Mouse (Mus musculus): ENCODE results near the gene Cacna1d. TPM values are rescaled to one million over a fixed set of nuclear protein-coding genes. Genes with fewer than 3 reads are reported as not detected.

The Cacna1d gene
- polyA plus RNA-seq, 1 experiment from 2014 or later = 0.89 TPM

- no peak overlapping the region for H3K27ac ChIP-seq (ENCODE audit: low read depth, low read length)
- H3K9me3 ChIP-seq (ENCODE audit: control insufficient read depth, low read length) = no peaks in the 10 kb centered on the region
- no peak for ATAC-seq (ENCODE audit: low FRiP score)
- WGBS = 83% methylated on average over 4 of the region's 4 CpGs
- H3K4me1 ChIP-seq (ENCODE audit: control insufficient read depth, insufficient read depth, low read length) = no peaks in the 10 kb centered on the region
- H3K27me3 ChIP-seq (ENCODE audit: control insufficient read depth, insufficient read depth, low read length) = no peaks in the 10 kb centered on the region
- H3K36me3 ChIP-seq (ENCODE audit: control insufficient read depth, insufficient read depth, low read length) = no peaks in the 10 kb centered on the region
- no peak overlapping the region for H3K9ac ChIP-seq (ENCODE audit: low read length)
- no peak for DNase-seq (ENCODE audit: low spot score, missing footprints)
- H3K4me3 ChIP-seq (ENCODE audit: low read depth, low read length) = no peak overlapping the region
- H3K4me2 ChIP-seq = no peak overlapping the region
These were observed 243.6 kb downstream of the Cacna1d start for GRCm38 (mm10) chr14:30247606-30248005.

- Histone ChIP-seq H3K36me3 (ENCODE audit: control insufficient read depth, insufficient read depth, low read length) (no peaks in the 10 kb centered on the region), H3K27ac (ENCODE audit: low read depth, low read length) (no peak overlapping the region), H3K4me1 (ENCODE audit: control insufficient read depth, insufficient read depth, low read length) (no peaks in the 10 kb centered on the region), H3K4me2 (no peak overlapping the region), H3K4me3 (ENCODE audit: low read depth, low read length) (no peak overlapping the region), H3K27me3 (ENCODE audit: control insufficient read depth, insufficient read depth, low read length) (no peaks in the 10 kb centered on the region), H3K9ac (ENCODE audit: low read length) (no peak overlapping the region), H3K9me3 (ENCODE audit: control insufficient read depth, low read length) (no peaks in the 10 kb centered on the region)
- WGBS = 91% methylated on average over 5 of the region's 5 CpGs
- no peak for ATAC-seq (ENCODE audit: low FRiP score)
- DNase-seq (ENCODE audit: low spot score, missing footprints) = no peak
These were observed 246.5 kb downstream of the Cacna1d start for GRCm38 (mm10) chr14:30244776-30245175.

- no peak overlapping the region for H3K4me3 ChIP-seq (ENCODE audit: low read depth, low read length)
- 94% methylated on average over 3 of the region's 3 CpGs for WGBS
- no peaks in the 10 kb centered on the region for H3K27me3 ChIP-seq (ENCODE audit: control insufficient read depth, insufficient read depth, low read length)
These were observed 248.4 kb downstream of the Cacna1d start for GRCm38 (mm10) chr14:30242818-30243205.

GRCm38 (mm10) chr14:30242166-30242817 is 249.0 kb downstream of the Cacna1d start:
- WGBS = 90% methylated on average over 13 of the region's 13 CpGs
- Histone ChIP-seq H3K4me3 (ENCODE audit: low read depth, low read length) (no peak overlapping the region), H3K9ac (ENCODE audit: low read length) (no peak overlapping the region), H3K4me1 (ENCODE audit: control insufficient read depth, insufficient read depth, low read length) (no peaks in the 10 kb centered on the region), H3K9me3 (ENCODE audit: control insufficient read depth, low read length) (no peaks in the 10 kb centered on the region), H3K36me3 (ENCODE audit: control insufficient read depth, insufficient read depth, low read length) (no peaks in the 10 kb centered on the region), H3K27ac (ENCODE audit: low read depth, low read length) (no peak overlapping the region), H3K4me2 (no peak overlapping the region), H3K27me3 (ENCODE audit: control insufficient read depth, insufficient read depth, low read length) (no peaks in the 10 kb centered on the region)
- DNase-seq (ENCODE audit: low spot score, missing footprints) (no peak), ATAC-seq (ENCODE audit: low FRiP score) (no peak)

More at GRCm38 (mm10) chr14:30242818-30243205, 248.4 kb downstream of the Cacna1d start:
- DNase-seq (ENCODE audit: low spot score, missing footprints) = no peak
- H3K36me3 ChIP-seq (ENCODE audit: control insufficient read depth, insufficient read depth, low read length) = no peaks in the 10 kb centered on the region
- no peak overlapping the region for H3K4me2 ChIP-seq
- no peaks in the 10 kb centered on the region for H3K9me3 ChIP-seq (ENCODE audit: control insufficient read depth, low read length)
- no peak overlapping the region for H3K9ac ChIP-seq (ENCODE audit: low read length)
- H3K27ac ChIP-seq (ENCODE audit: low read depth, low read length) = no peak overlapping the region
- no peak for ATAC-seq (ENCODE audit: low FRiP score)
- no peaks in the 10 kb centered on the region for H3K4me1 ChIP-seq (ENCODE audit: control insufficient read depth, insufficient read depth, low read length)

GRCm38 (mm10) chr14:30240916-30241515 is 250.2 kb downstream of the Cacna1d start:
- Histone ChIP-seq H3K9me3 (ENCODE audit: control insufficient read depth, low read length) (no peaks in the 10 kb centered on the region), H3K4me3 (ENCODE audit: low read depth, low read length) (no peak overlapping the region), H3K9ac (ENCODE audit: low read length) (no peak overlapping the region), H3K4me2 (no peak overlapping the region), H3K36me3 (ENCODE audit: control insufficient read depth, insufficient read depth, low read length) (no peaks in the 10 kb centered on the region), H3K4me1 (ENCODE audit: control insufficient read depth, insufficient read depth, low read length) (no peaks in the 10 kb centered on the region), H3K27me3 (ENCODE audit: control insufficient read depth, insufficient read depth, low read length) (no peaks in the 10 kb centered on the region), H3K27ac (ENCODE audit: low read depth, low read length) (no peak overlapping the region)
- DNase-seq (ENCODE audit: low spot score, missing footprints) (no peak), ATAC-seq (ENCODE audit: low FRiP score) (no peak)
- WGBS = 88% methylated on average over 7 of the region's 7 CpGs

- DNase-seq (ENCODE audit: low spot score, missing footprints) (no peak), ATAC-seq (ENCODE audit: low FRiP score) (no peak)
- no peak overlapping the region for H3K4me2 ChIP-seq
- no peaks in the 10 kb centered on the region for H3K4me1 ChIP-seq (ENCODE audit: control insufficient read depth, insufficient read depth, low read length)
- no peak overlapping the region for H3K9ac ChIP-seq (ENCODE audit: low read length)
- no peaks in the 10 kb centered on the region for H3K36me3 ChIP-seq (ENCODE audit: control insufficient read depth, insufficient read depth, low read length)
- no peaks in the 10 kb centered on the region for H3K9me3 ChIP-seq (ENCODE audit: control insufficient read depth, low read length)
- no peak overlapping the region for H3K27ac ChIP-seq (ENCODE audit: low read depth, low read length)
- 88% methylated on average over 5 of the region's 5 CpGs for WGBS
- no peaks in the 10 kb centered on the region for H3K27me3 ChIP-seq (ENCODE audit: control insufficient read depth, insufficient read depth, low read length)
- H3K4me3 ChIP-seq (ENCODE audit: low read depth, low read length) = no peak overlapping the region
These were observed 252.4 kb downstream of the Cacna1d start for GRCm38 (mm10) chr14:30238807-30239206.

- Histone ChIP-seq H3K9me3 (ENCODE audit: control insufficient read depth, low read length) (no peaks in the 10 kb centered on the region), H3K36me3 (ENCODE audit: control insufficient read depth, insufficient read depth, low read length) (no peaks in the 10 kb centered on the region), H3K27ac (ENCODE audit: low read depth, low read length) (no peak overlapping the region), H3K4me2 (no peak overlapping the region), H3K4me1 (ENCODE audit: control insufficient read depth, insufficient read depth, low read length) (no peaks in the 10 kb centered on the region), H3K27me3 (ENCODE audit: control insufficient read depth, insufficient read depth, low read length) (no peaks in the 10 kb centered on the region), H3K9ac (ENCODE audit: low read length) (no peak overlapping the region), H3K4me3 (ENCODE audit: low read depth, low read length) (no peak overlapping the region)
- no peak for DNase-seq (ENCODE audit: low spot score, missing footprints)
- WGBS = 86% methylated on average over 5 of the region's 5 CpGs
- no peak for ATAC-seq (ENCODE audit: low FRiP score)
These were observed 266.1 kb downstream of the Cacna1d start for GRCm38 (mm10) chr14:30225161-30225560.

- H3K4me3 ChIP-seq (ENCODE audit: low read depth, low read length) = no peak overlapping the region
- H3K4me2 ChIP-seq = no peak overlapping the region
- ATAC-seq (ENCODE audit: low FRiP score) = no peak
- H3K27me3 ChIP-seq (ENCODE audit: control insufficient read depth, insufficient read depth, low read length) = no peaks in the 10 kb centered on the region
- no peak overlapping the region for H3K9ac ChIP-seq (ENCODE audit: low read length)
- no peak for DNase-seq (ENCODE audit: low spot score, missing footprints)
- 89% methylated on average over 6 of the region's 6 CpGs for WGBS
- H3K9me3 ChIP-seq (ENCODE audit: control insufficient read depth, low read length) = no peaks in the 10 kb centered on the region
- H3K36me3 ChIP-seq (ENCODE audit: control insufficient read depth, insufficient read depth, low read length) = no peaks in the 10 kb centered on the region
- H3K4me1 ChIP-seq (ENCODE audit: control insufficient read depth, insufficient read depth, low read length) = no peaks in the 10 kb centered on the region
- H3K27ac ChIP-seq (ENCODE audit: low read depth, low read length) = no peak overlapping the region
These were observed 269.2 kb downstream of the Cacna1d start for GRCm38 (mm10) chr14:30222101-30222500.

GRCm38 (mm10) chr14:30219851-30220250 is 271.4 kb downstream of the Cacna1d start:
- Histone ChIP-seq H3K27ac (ENCODE audit: low read depth, low read length) (no peak overlapping the region), H3K4me1 (ENCODE audit: control insufficient read depth, insufficient read depth, low read length) (no peaks in the 10 kb centered on the region), H3K9me3 (ENCODE audit: control insufficient read depth, low read length) (no peaks in the 10 kb centered on the region), H3K4me3 (ENCODE audit: low read depth, low read length) (no peak overlapping the region), H3K36me3 (ENCODE audit: control insufficient read depth, insufficient read depth, low read length) (no peaks in the 10 kb centered on the region), H3K4me2 (no peak overlapping the region), H3K27me3 (ENCODE audit: control insufficient read depth, insufficient read depth, low read length) (no peaks in the 10 kb centered on the region), H3K9ac (ENCODE audit: low read length) (no peak overlapping the region)
- 86% methylated on average over 4 of the region's 4 CpGs for WGBS
- no peak for ATAC-seq (ENCODE audit: low FRiP score)
- DNase-seq (ENCODE audit: low spot score, missing footprints) = no peak

Measured in midbrain, embryonic 11.5 days (tissue).